Mouse (Mus musculus): ENCODE results near the gene Nanos3.
A peak's percentile ranks its signal among the peaks of the same experiment; 100 is the strongest.

The Nanos3 gene

DNA sequence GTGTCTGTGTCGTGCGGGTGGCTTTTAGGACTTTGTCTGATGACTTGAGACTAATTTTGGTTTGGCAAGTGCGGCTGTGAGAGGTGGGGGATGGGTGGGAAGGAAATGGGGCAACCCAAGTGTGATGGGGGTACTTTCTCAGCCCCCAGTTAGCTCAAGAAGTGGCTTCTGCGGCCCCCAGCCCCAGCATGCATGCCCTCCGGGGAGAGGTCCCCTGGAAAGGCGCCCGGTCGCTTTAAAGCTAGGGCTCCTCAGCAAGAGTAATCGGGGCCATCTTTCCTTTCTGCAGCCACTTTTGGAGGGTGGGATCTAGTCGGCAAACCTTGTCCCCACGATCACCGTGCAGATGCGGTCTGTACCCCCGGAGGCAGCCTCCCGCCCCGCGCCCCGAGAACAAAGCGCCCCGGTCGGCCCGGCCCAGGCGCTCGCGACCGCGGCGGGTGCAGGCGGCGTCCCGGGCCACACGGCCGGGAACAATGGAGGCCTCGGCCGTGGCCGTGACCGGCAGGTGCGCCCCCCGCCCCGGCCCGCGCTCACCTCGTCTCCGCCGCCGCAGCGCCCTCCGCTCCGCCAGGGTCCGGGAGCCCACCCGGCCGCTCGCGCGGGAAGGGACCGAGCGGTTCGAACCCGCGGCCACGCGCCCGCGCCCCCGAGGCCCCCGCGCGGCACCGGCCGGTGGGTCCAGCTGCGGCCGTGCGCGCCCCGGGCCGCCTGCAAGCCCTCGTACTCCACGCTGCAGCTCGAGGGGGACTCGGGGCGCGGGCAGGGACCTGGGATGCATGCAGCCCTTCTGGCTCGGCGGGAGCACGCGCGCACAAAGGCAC lies 1.5 kb downstream of the Nanos3 start:
- DNase-seq (ENCODE audit: low spot score) = no peak

DNA sequence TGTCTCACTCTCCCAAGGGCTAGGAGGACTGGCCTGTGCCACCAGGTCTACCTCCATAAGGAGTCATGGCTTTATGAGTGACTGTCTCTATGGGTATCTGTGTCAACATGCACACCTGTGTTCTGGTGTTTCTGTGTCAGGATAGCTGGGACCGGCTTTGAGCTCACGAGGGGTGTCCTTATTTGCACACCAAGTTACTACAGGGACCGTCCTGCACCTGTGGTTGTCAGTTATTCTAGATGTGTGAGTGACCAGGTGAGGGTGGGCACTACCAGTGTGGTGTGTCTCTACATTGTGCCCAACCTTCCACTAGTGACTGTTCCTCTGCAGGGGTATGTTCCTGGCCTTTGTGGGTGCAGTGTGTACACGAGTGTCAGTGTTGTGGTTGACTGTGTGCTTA lies 2.2 kb downstream of the Nanos3 start:
- DNase-seq (ENCODE audit: low spot score) = no peak

DNA sequence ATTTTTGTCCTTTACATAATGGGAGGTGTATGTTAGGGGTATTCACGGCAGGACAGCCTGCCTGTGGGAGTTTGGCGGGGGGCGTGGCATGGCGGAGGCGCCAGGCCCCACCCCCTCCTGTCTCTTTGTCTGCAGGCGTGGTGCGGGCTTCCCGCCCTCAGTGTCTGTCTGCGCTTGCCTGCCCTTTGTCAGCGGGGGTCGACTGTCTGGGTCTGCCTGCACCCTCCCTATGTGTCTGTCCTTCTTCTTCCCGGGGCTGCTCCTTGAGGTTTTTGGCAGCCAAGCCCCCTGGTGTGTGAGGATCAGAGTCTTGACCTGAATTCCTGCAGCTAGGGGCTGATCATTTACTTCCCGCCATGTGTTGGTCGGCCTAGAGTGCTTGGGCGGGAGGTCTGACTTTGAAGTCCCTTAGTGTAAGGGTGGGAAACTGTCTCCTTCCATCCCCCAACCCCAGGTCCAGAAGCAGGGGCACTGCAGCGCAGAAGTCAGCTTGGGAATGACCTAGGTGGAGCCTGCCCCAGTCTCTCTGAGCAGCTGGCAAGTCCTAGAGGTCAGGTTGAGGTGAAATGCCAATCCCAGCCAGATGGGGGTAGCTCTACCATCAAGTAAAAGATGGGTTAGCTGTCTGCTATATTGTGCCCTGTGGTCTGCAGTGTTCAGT lies 4.4 kb downstream of the Nanos3 start:
- no peak for DNase-seq (ENCODE audit: low spot score)

DNA sequence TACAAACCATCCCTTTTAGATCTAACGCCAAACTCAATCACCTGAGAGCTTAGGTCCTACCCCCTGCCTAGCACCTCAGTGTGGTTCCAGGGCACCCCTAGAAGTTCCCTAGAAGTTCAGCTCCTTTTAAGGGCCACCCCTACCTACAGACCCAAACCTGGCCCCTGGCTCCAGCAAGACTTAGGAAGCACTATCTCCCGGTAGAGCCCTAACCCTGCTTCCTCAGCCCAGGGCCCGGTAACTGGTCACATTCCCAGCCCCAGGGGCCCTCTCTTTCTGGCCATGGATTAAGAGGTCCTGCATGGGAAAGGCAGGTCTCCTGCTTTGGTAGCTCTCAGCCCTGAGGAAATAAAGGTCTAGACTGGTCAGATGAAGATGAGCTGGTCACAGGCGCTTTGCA lies 5.1 kb downstream of the Nanos3 start:
- DNase-seq (ENCODE audit: low spot score) = no peak

DNA sequence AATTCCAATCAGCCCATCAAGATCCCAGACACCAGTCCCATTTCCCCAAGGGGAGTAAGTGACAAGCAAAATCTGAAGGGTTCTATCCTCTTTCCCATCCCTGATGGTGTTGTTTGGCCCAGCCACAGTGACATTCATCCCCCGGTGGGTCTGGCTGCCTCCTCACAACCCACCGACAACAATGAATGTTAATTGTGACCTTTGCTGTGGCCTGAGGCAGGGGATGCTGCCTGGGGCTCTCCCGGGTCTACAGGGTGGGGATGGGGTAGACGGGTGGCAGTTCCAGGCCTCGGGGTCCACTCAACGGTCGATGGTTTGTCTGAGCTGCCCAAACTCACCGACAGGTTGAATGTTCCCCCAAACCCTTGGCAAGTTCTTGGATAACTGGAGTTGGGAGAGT lies 6.4 kb downstream of the Nanos3 start:
- no peak for DNase-seq (ENCODE audit: low spot score)

DNA sequence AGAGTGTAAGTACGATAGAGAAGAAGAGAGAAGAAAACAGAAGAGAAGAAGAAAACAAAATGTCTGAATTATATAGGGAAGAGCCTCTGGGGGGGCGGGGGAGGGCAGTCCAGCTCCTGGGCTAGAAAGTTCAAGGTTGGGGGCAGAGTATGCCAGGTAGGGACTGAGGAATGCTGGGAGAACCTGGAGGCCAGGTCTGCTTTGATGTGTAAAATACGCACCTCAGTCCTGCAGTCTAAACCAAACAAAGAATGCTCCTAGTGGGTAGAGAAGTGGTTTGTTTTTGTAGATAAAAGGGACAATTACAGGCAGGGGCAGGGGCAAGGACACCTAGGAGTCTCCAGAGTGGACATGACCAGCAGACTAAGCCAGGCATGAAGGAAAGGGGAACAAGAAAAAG lies 7.6 kb downstream of the Nanos3 start:
- no peak for DNase-seq (ENCODE audit: low spot score)

DNA sequence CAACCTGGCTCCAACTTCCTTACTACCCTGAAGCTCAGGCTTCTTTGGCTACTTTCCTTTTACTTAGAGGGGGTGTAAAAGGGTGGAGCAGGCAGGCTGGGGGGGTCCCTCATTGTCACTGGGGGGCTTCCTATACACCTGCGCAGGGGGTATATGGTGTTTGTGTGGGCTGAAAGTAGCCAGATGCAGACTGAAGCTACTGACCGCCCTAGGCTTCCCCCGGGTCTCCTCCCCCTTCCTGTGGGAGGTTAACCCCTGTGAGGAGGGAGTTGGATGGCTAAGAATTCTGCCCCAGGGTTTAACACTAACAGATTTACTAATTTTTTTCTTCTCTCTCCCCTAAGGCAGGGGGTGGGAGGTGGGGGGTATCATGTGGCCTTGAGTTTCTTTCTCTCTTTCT lies 8.5 kb downstream of the Nanos3 start:
- DNase-seq (ENCODE audit: low spot score) = no peak

DNA sequence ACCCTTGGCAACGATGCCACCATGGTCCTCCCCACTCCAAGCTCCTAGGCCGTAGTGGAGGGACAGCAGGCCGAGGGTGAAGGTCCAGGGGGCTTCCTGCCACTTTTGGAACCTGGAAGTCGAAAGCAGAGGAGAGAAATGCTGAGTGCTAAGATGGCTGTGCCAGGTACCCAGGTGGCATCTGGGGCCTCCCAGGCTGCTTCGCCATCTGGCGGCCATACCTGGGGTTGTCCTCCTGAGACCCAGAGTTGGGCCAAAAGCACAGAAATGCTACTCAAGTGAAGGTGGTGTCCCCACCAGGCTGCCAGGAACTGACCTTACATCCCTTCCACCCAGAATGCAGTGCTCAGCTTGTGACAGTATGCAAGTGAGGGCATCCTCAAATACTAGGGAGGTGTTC lies 11.2 kb downstream of the Nanos3 start:
- DNase-seq (ENCODE audit: low spot score) = no peak

DNA sequence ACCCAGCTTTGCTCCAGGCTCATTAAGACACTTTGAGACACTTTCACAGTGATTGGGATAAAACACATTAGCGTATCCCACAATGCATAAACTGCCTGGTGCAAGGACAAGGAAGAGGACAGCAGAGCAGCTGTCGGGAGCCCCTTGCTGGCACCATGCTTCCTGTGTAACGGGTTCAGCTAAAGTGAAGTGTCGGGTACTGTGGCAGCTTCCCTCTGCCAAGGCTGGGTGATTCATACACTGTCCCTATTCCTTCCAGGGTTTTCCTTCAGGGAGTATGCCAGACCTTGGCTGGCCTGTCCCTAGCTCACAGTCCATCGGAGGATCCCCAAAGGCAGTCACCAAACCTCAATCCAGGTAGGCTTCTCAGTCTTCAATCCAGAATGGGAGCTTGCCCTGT lies 14.9 kb downstream of the Nanos3 start:
- no peak for DNase-seq (ENCODE audit: low spot score)

DNA sequence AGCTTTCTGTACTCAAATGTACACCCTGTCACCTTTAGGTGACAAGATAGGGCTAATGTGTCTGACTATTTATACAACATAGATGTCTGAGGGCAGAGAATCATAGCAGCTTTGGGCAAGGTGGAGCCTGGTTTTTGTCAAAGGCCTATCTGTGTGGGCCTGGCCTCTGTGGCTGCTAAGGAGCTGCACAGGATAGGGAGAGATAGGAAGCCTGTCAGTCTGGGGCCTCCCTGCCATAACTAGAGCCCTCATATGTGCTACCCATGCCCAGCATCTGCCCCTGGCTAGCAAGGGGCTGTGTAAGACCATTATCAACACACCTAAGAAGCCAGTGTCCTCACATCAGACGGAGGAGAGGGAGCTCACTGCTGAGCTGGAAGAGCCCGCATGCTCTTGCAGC lies 17.3 kb downstream of the Nanos3 start:
- DNase-seq (ENCODE audit: low spot score) = no peak

DNA sequence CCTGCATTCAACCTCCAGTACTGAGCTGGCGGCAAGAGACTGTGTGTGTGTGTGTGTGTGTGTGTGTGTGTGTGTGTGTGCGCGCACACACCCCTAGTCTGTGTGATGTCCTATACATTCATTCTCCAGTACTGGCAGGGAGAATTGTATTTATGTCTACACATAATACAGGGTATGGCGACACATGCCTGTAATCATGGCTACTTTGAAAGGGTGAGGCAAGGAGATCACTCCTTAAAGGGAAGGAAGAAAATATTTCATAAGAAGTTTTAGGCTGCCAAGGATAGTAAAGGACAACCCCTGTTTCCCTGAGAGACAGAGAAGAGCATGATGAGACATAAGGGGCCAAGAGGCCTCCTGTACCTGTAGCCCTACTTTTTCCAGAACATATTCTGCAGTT lies 27.4 kb downstream of the Nanos3 start:
- no peak for DNase-seq (ENCODE audit: low spot score)

DNA sequence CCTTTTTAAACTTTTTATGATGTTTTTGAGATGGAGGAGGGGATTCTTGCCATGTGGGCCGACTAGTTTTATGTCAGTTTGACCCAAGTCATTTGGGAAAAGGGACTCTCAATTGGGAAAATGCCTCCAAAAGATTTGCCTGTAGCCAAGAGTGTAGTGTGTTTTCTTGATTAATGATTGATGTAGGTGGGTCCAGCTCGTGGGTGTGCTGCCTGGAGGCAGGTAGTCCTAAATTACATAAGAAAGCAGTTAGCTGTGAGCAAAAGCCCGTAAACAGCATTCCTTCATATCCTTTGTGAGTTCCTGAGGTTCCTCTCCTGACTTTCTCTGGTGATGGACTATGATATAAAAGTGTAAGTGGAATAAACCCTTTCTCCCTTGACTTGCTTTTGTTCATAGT lies 35.8 kb downstream of the Nanos3 start:
- DNase-seq (ENCODE audit: low spot score) = no peak

DNA sequence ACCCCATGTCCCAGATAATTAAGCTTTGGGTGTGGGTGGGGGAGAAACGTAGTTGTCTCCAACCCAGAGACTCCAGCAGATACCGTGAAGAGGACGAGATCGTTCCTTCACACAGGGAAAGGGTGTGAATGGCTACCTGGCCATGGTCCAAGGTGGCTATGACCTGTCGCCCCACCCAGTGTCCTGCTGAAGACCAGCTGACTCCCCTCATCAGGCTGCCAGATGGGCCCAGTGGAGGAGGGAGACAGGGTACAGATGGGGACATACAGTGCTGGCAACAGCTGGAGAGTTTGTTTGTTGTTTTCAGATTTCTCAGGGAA lies 36.5 kb downstream of the Nanos3 start:
- no peak for DNase-seq (ENCODE audit: low spot score)

DNA sequence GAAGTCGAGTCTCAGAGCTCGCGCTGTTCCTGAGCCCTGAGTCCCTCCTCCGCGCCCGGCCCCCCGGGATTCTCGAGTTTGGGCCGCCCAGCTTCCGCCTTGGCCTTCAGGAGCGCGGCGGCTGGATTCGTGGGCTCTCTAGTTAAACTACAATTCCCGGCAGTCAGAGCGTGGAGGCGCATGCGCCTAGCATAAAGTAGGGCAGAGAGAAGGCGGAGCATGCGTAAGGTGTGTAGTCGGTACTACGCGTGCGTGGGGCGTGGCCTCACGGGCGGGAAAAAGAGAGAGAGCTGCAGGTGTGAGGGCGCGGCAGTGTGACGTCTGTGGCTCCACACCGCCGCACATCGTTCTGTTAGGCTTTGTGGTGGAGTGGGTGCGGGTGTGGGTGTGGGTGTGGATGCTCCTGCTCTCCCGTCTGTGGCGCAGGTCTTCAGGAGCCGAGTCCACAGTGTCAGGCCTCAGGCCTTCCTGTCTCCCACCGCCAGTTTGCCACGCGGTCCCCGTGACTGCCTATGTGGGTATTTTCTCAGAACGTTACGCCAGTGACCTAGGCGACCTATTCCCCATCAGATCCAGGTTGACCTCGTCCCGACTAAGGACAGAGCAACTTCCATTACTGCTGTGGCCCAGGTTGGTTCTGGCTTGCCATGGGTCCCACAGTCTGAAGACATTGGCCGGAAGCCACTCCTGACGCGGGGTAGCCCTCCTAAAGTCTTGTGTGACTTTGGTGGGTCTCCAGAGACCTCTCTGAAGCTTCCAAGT lies 37.1 kb downstream of the Nanos3 start, which contains the start of the genes Cc2d1a and 4930432K21Rik:
Gene Cc2d1a (minus strand): TSS at position 168 of the 762 bp plus-strand sequence.
Gene 4930432K21Rik (plus strand): TSS at position 257 of the 762 bp plus-strand sequence.
- DNase-seq (ENCODE audit: low spot score) = peak; percentile 96

DNA sequence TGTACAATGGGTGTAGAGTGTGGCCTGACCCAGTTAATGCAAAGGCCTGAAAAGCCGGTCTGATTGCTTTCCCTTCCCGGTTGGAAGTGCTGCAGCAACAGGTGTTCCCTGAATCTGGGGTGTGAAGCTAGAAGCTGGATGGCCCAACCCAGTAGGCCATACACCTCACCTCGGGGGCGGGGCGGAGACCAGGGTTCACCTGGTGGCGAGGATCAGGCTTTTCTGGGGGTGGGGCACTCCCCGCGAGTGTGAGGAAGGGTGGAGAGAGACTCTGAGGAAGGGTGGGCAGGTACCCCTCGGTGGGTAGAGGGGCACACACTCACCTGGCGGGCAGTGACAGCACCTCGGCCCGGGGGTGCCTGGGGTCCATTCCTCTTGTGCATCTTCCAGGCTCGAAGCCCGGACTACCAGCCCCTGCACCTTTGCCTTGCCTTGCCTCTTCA lies 37.7 kb downstream of the Nanos3 start:
- peak; percentile 48 for DNase-seq (ENCODE audit: low spot score)

DNA sequence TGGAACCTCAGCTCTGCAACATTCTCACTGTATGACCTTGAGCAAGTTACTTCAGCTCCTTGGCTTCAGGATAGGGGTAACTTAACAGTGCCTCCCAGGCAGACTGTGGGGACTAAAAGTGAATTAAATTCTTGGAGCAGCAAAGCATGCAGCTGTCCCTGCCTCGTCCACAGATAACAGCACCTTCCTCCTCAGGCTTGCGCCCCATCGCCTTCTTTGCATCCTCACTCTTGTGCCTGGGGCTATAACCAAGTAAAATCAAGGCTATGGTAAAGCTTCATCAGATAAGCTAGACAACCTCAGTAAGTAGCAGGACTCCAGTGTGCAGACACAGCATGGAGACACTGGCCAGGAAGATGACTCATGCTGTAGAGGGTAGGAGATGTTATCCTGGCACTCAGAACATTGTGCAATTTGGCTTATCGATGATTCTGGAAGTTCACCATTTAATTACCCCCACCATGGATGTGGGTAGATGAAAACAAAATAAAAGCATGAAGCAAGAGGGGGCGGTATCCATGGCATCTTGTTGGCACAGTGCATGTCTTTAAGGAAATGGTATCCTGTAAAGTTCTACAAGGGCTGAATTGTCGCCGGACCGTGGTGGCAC lies 40.3 kb downstream of the Nanos3 start:
- DNase-seq (ENCODE audit: low spot score) = no peak

DNA sequence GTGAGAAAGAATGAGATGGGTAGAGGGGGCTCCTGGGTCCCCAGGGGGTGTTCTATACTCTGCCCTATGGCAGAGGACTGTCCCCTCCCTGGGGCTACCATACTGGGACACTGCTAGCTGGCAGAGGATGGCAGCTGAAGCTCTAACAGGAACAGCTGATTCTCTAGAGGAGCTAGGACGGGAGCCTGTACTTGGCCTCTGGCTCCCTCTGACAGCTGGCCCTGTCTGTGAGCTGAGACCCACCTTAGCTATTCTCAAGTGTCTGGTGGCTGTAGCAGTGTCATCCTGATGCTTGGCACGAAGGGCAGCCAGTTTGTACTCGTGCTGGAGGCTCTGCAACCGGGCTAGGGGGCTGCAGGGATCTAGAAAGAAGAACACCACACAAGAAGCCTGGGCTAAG lies 44.2 kb downstream of the Nanos3 start:
- no peak for DNase-seq (ENCODE audit: low spot score)

DNA sequence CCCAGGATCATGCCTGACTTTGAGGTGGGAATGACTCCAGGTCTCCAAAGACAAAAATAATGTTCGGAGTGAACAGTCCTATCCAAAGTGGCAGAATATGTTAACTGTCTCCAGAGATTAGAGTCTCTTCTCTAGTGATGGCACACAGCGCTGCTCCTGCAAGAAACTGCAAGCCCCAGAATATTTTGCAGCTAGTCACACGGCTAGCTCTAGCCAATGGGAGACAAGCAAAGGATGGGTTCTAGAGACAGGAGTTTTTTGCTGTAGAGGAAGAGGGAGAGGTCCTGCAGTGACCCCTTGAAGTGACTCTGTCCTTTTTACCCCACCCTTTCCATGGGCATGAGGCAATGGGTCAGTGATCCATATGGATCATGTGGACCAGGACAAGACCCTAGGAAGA lies 47.2 kb downstream of the Nanos3 start:
- no peak for DNase-seq (ENCODE audit: low spot score)

DNA sequence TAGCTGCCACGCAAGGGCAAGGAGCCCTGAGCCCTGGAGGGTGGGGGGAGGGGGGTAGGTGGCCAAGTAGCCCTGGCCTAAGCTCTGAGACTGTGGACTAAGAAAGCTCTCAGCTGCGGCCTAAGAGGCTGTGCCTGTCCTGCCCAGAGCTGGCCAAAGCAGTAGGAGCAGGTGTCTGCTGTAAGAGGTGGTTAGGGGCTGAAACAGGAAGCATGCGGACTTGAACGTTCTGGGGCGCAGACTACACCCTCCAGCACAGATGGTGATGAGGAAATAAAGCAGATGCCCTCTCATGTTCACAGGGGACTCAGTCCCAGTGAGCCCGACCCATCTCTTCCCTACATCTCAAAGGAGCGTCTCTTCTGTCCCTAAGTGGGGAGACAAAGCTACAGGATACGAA lies 52.8 kb downstream of the Nanos3 start:
- DNase-seq (ENCODE audit: low spot score) = no peak

DNA sequence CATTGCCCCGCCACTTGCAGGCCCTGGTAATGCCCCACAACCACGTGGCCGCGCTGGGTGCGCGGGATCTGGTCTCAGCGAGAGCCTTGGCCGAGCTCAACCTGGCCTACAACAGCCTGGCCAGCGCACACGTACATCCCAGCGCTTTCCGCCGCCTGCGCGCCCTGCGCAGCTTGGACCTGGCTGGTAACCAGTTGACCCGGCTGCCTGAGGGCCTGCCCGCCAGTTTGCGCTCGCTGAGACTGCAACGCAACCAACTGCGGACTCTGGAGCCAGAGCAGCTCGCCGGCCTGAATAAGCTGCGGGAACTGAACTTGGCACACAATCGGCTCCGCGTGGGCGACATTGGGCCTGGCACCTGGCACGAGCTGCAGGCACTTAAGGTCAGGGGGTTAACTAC lies 54.2 kb downstream of the Nanos3 start:
- no peak for DNase-seq (ENCODE audit: low spot score)

DNA sequence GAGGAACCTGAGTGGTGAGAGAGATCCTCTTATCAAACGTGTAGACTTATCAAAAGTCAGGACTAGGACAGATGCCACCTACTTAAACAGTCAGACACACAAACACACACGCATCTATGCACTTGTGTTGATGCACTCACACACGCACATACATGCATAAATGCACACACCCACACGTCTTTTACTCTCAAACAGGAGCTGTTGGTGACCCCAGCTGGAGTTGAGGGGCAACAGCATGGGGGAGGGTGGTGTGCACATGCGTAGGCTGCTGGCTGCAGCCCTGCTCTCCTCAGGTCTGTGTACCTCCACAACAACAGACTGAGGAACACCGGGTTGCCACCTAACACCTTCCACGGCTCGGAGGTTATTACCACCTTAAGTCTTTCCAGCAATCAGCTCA lies 56.7 kb downstream of the Nanos3 start:
- DNase-seq (ENCODE audit: low spot score) = no peak

DNA sequence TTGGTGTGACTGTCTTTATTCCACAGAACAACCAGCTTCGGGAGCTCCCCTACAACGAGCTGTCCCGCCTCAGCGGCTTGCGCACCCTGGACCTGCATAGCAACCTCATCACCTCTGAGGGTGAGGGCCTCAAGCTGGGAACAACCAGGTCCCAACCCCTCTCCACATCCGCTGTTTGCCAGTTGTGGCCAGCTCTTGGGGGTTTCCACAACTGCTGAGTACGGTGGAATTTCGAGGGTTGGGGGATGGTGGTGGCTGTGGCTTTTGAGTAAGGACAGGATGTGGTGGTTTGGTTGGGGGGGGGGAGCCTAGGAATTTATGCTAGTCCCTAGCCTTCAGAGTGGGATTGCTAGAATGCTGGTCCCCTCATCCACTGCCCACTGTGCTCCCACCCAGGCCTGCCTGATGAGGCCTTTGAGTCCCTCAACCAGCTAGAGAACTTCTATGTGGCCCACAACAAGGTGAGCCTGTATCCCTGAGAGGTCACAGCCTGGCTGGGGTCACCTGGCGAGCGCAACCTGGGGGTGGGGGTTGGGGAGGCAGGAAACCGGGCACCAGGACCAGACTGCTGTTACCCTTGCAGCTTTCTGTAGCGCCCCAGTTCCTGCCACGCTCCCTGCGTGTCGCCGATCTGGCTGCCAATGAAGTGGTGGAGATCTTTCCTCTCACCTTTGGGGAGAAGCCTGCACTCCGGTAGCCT lies 57.7 kb downstream of the Nanos3 start:
- no peak for DNase-seq (ENCODE audit: low spot score)

All from lung, postnatal 25 days (tissue).